Mouse (Mus musculus) liver, embryonic 14.5 days (tissue): ENCODE measurements around the gene Armc10. TPM values are rescaled to one million over a fixed set of nuclear protein-coding genes. Genes with fewer than 3 reads are reported as not detected.
"Not testable (repeated sequence)": the region's sequence is repeated elsewhere in the genome, so short reads cannot be mapped to it uniquely, and the experiment has no call there.

Experiments
- ATAC-seq: fragments of 200-750 bp; cut with Nextera tagmentation; 2 replicates; pipeline ENCODE4 v1.8.0; 2017; ENCODE audit warnings: moderate number of reproducible peaks, mild to moderate bottlenecking, moderate library complexity; ENCODE audit not compliant: insufficient read depth
- DNase-seq, 3 experiments: peaks; one replicate each; pipeline ENCODE4 v3.0.0-alpha.2; 2012 to 2013; ENCODE audit warnings: low read depth in 3 of 3, low spot score in 3 of 3
- H3K27ac ChIP-seq: fragments of 300-500 bp; sonication (generic); 2 replicates; pipeline ENCODE4 v1.5.1; 2014; ENCODE audit warnings: moderate library complexity, mild to moderate bottlenecking, control low read depth, inconsistent platforms
- H3K27me3 ChIP-seq: fragments of 300-500 bp; sonication (generic); 2 replicates; pipeline ENCODE4 v1.6.1; 2014; ENCODE audit warnings: mild to moderate bottlenecking, low read length, moderate library complexity; ENCODE audit not compliant: control insufficient read depth, insufficient read depth
- H3K36me3 ChIP-seq: fragments of 300-500 bp; sonication (generic); replicated peaks from 2 replicates; pipeline ENCODE4 v1.6.1; 2014; ENCODE audit warnings: low read depth; ENCODE audit not compliant: control insufficient read depth, insufficient read depth
- H3K4me1 ChIP-seq, 2 experiments: fragments of 200-500 bp in 1 of 2; fragments of 300-500 bp in 1 of 2; sonication (generic) in 1 of 2; replicated peaks; 2 replicates each; pipeline ENCODE4 v1.6.1; 2012 to 2014; ENCODE audit warnings: antibody characterized with exemption in 1 of 2, inconsistent platforms in 1 of 2, low read length in 1 of 2; ENCODE audit not compliant: control insufficient read depth in 2 of 2, insufficient read depth in 2 of 2
- H3K4me2 ChIP-seq: fragments of 300-500 bp; sonication (generic); 2 replicates; pipeline ENCODE4 v1.6.1; 2014; ENCODE audit warnings: low read depth, mild to moderate bottlenecking, control low read depth, moderate library complexity
- H3K4me3 ChIP-seq, 2 experiments: fragments of 200-500 bp in 1 of 2; fragments of 300-500 bp in 1 of 2; sonication (generic) in 1 of 2; 2 replicates each; pipeline ENCODE4 v1.5.1; 2012 to 2014; ENCODE audit warnings: low read depth in 2 of 2, low read length in 2 of 2, mild to moderate bottlenecking in 2 of 2, control low read depth in 1 of 2, inconsistent platforms in 1 of 2, moderate library complexity in 1 of 2; ENCODE audit not compliant: insufficient read depth in 1 of 2
- H3K9ac ChIP-seq: fragments of 300-500 bp; sonication (generic); replicated peaks from 2 replicates; pipeline ENCODE4 v1.6.1; 2014; ENCODE audit warnings: mild to moderate bottlenecking, control low read depth, moderate library complexity
- H3K9me3 ChIP-seq: fragments of 300-500 bp; sonication (generic); 2 replicates; pipeline ENCODE4 v1.6.1; 2016; ENCODE audit warnings: low read length, mixed read lengths; ENCODE audit not compliant: control insufficient read depth
- CTCF ChIP-seq: IDR thresholded peaks from 2 replicates; pipeline ENCODE4 v1.5.1; 2016; ENCODE audit warnings: antibody characterized with exemption, low read depth, control low read depth
- EP300 ChIP-seq: IDR thresholded peaks from 2 replicates; pipeline ENCODE4 v1.6.1; 2016; ENCODE audit warnings: antibody characterized with exemption, low read depth
- WGBS: fragments of 180-500 bp; shearing (Covaris S2); extraction: QIAGEN DNeasy Blood & Tissue Kit; methylation state at CpG from one replicate; pipeline ENCODE4 v1.1.7; 2014; ENCODE audit not compliant: insufficient replicate concordance; 5-methylcytosine and 5-hydroxymethylcytosine counted together
- polyA plus RNA-seq, 2 experiments: library from polyadenylated mRNA; depleted of rRNA in 1 of 2; stranded (reverse) in 1 of 2; unstranded in 1 of 2; fragments of >200 nt; fragmentation: Nextera tagmentation in 1 of 2; extraction: Ambion mirVana in 1 of 2; gene quantifications; 2 replicates each; pipeline versions ENCODE4 v1.2.1 to v1.2.3; 2012 to 2014

The Armc10 gene
- polyA plus RNA-seq, 2 experiments = 7.2 to 9.0 TPM

- Histone ChIP-seq H3K4me1 (peaks cover 8 to 11% of the 10 kb centered on the region in 2 experiments), H3K27me3 (no peaks in the 10 kb centered on the region), H3K9me3 (no peaks in the 10 kb centered on the region), H3K36me3 (no peaks in the 10 kb centered on the region), H3K27ac (peak overlapping the region; percentile 57), H3K9ac (peak overlapping the region; percentile 63), H3K4me3 (peak overlapping the region; percentile 65 to 79), H3K4me2 (peak overlapping the region; percentile 96)
- DNase-seq = no peak
- no peak for ATAC-seq
- 42% methylated on average over 2 of the region's 2 CpGs for WGBS
- no peak for TF ChIP-seq EP300
- no peak for TF ChIP-seq CTCF
Observed at GRCm38 (mm10) chr5:21702009-21702364, 56.4 kb downstream of the Armc10 start.

- 62% methylated on average over 6 of the region's 6 CpGs for WGBS
- no peak for TF ChIP-seq CTCF
- no peak for TF ChIP-seq EP300
- no peak overlapping the region for H3K27ac ChIP-seq
- peak overlapping the region; percentile 3; the same call in 1 of the 2 replicates for H3K4me2 ChIP-seq
- H3K27me3 ChIP-seq = no peaks in the 10 kb centered on the region
- peaks cover 8 to 11% of the 10 kb centered on the region in 2 experiments for H3K4me1 ChIP-seq
- no peak overlapping the region for H3K4me3 ChIP-seq
- ATAC-seq = no peak
- H3K9me3 ChIP-seq = no peaks in the 10 kb centered on the region
- H3K36me3 ChIP-seq = no peaks in the 10 kb centered on the region
- no peak overlapping the region for H3K9ac ChIP-seq
- DNase-seq = no peak
Observed at GRCm38 (mm10) chr5:21702873-21703475, 57.4 kb downstream of the Armc10 start.

- no peaks in the 10 kb centered on the region for H3K36me3 ChIP-seq
- H3K9me3 ChIP-seq = no peaks in the 10 kb centered on the region
- no peak overlapping the region for H3K9ac ChIP-seq
- H3K4me2 ChIP-seq = no peak overlapping the region
- DNase-seq = no peak
- no peak overlapping the region for H3K27ac ChIP-seq
- no peak overlapping the region for H3K4me3 ChIP-seq
- TF ChIP-seq EP300 (no peak), CTCF (no peak)
- no peaks in the 10 kb centered on the region for H3K27me3 ChIP-seq
- no peak for ATAC-seq
- H3K4me1 ChIP-seq = peaks cover 8 to 11% of the 10 kb centered on the region in 2 experiments
- 12% methylated on average over 3 of the region's 3 CpGs for WGBS
Observed at GRCm38 (mm10) chr5:21703708-21704107, 58.1 kb downstream of the Armc10 start.

- no peaks in the 10 kb centered on the region for H3K36me3 ChIP-seq
- no peaks in the 10 kb centered on the region for H3K27me3 ChIP-seq
- no peak overlapping the region for H3K27ac ChIP-seq
- no peak overlapping the region for H3K4me2 ChIP-seq
- H3K4me3 ChIP-seq = no peak overlapping the region
- DNase-seq (no peak), ATAC-seq (no peak)
- peaks cover 8 to 11% of the 10 kb centered on the region in 2 experiments for H3K4me1 ChIP-seq
- no peaks in the 10 kb centered on the region for H3K9me3 ChIP-seq
- WGBS = 89% methylated on average over 4 of the region's 4 CpGs
- H3K9ac ChIP-seq = no peak overlapping the region
- TF ChIP-seq EP300 (no peak), CTCF (no peak)
Observed at GRCm38 (mm10) chr5:21706546-21706945, 60.9 kb downstream of the Armc10 start.

GRCm38 (mm10) chr5:21708011-21708410 lies 62.4 kb downstream of the Armc10 start:
- not testable (repeated sequence) for H3K27ac ChIP-seq, H3K4me1 ChIP-seq, H3K4me3 ChIP-seq, H3K9me3 ChIP-seq, H3K27me3 ChIP-seq, H3K36me3 ChIP-seq, H3K9ac ChIP-seq, ATAC-seq, H3K4me2 ChIP-seq, DNase-seq
- WGBS = 71% methylated on average over 8 of the region's 8 CpGs

Other genes with a start within 250 kb of the Armc10 start
- 0.04 TPM in 1 of 2 replicates, not detected in the other for gene Ccdc146, start 221.1 kb upstream of the Armc10 start, polyA plus RNA-seq (2012; rRNA removed)
- gene Ccdc146, start 221.1 kb upstream of the Armc10 start, polyA plus RNA-seq (2014; fragmentation: Nextera tagmentation; extraction: Ambion mirVana) = not detected in 2 replicates
- 1.5 and 1.8 TPM in 2 replicates for gene Fam185a, start 220.9 kb upstream of the Armc10 start, polyA plus RNA-seq (2012; rRNA removed)
- 2.8 and 3.1 TPM in 2 replicates for gene Fam185a, start 220.9 kb upstream of the Armc10 start, polyA plus RNA-seq (2014; fragmentation: Nextera tagmentation; extraction: Ambion mirVana)
- 0.43 and 0.93 TPM in 2 replicates for gene Lrrc17, start 102.3 kb upstream of the Armc10 start, polyA plus RNA-seq (2012; rRNA removed)
- 0.85 and 1.1 TPM in 2 replicates for gene Lrrc17, start 102.3 kb upstream of the Armc10 start, polyA plus RNA-seq (2014; fragmentation: Nextera tagmentation; extraction: Ambion mirVana)
- gene Fbxl13, start 179 bp upstream of the Armc10 start, polyA plus RNA-seq (2012; rRNA removed) = 0.08 and 0.14 TPM in 2 replicates
- 0.05 and 0.24 TPM in 2 replicates for gene Fbxl13, start 179 bp upstream of the Armc10 start, polyA plus RNA-seq (2014; fragmentation: Nextera tagmentation; extraction: Ambion mirVana)
- gene Napepld, start 55.6 kb downstream of the Armc10 start, polyA plus RNA-seq (2012; rRNA removed) = 1.3 TPM in 2 replicates
- gene Napepld, start 55.6 kb downstream of the Armc10 start, polyA plus RNA-seq (2014; fragmentation: Nextera tagmentation; extraction: Ambion mirVana) = 1.8 TPM in 2 replicates
- gene Pmpcb, start 91.3 kb downstream of the Armc10 start, polyA plus RNA-seq (2012; rRNA removed) = 24.2 and 34.2 TPM in 2 replicates
- gene Pmpcb, start 91.3 kb downstream of the Armc10 start, polyA plus RNA-seq (2014; fragmentation: Nextera tagmentation; extraction: Ambion mirVana) = 47.9 and 48.8 TPM in 2 replicates
- 6.4 and 14.5 TPM in 2 replicates for gene Dnajc2, start 139.4 kb downstream of the Armc10 start, polyA plus RNA-seq (2012; rRNA removed)
- 31.4 and 36.9 TPM in 2 replicates for gene Dnajc2, start 139.4 kb downstream of the Armc10 start, polyA plus RNA-seq (2014; fragmentation: Nextera tagmentation; extraction: Ambion mirVana)
- 32.1 and 58.5 TPM in 2 replicates for gene Psmc2, start 139.5 kb downstream of the Armc10 start, polyA plus RNA-seq (2012; rRNA removed)
- 122 and 128 TPM in 2 replicates for gene Psmc2, start 139.5 kb downstream of the Armc10 start, polyA plus RNA-seq (2014; fragmentation: Nextera tagmentation; extraction: Ambion mirVana)
- not detected in 2 replicates for gene Slc26a5, start 219.8 kb downstream of the Armc10 start, polyA plus RNA-seq (2012; rRNA removed)
- not detected in 2 replicates for gene Slc26a5, start 219.8 kb downstream of the Armc10 start, polyA plus RNA-seq (2014; fragmentation: Nextera tagmentation; extraction: Ambion mirVana)